Mouse (Mus musculus) midbrain, postnatal 0 days (tissue): ENCODE measurements around the gene Rere. TPM values are rescaled to one million over a fixed set of nuclear protein-coding genes. Genes with fewer than 3 reads are reported as not detected.

Source experiments
- ATAC-seq: fragments of 200-750 bp; cut with Nextera tagmentation; 2 replicates; pipeline ENCODE4 v1.8.0; 2017; ENCODE audit warnings: moderate number of reproducible peaks, mild to moderate bottlenecking, moderate TSS enrichment, moderate library complexity; ENCODE audit not compliant: low FRiP score
- DNase-seq: peaks from one replicate; pipeline ENCODE4 v3.0.0-alpha.2; 2015; ENCODE audit warnings: low spot score
- H3K27ac ChIP-seq: fragments of 300-500 bp; sonication (generic); 2 replicates; pipeline ENCODE4 v1.5.1; 2014; ENCODE audit warnings: low read depth, mild to moderate bottlenecking, low read length, mixed read lengths
- H3K27me3 ChIP-seq: fragments of 300-500 bp; sonication (generic); 2 replicates; pipeline ENCODE4 v1.6.1; 2014; ENCODE audit warnings: low read length, control low read depth, mixed read lengths; ENCODE audit not compliant: insufficient read depth
- H3K36me3 ChIP-seq: fragments of 300-500 bp; sonication (generic); 2 replicates; pipeline ENCODE4 v1.6.1; 2014; ENCODE audit warnings: low read length, control low read depth, mixed read lengths; ENCODE audit not compliant: insufficient read depth
- H3K4me1 ChIP-seq: fragments of 300-500 bp; sonication (generic); 2 replicates; pipeline ENCODE4 v1.6.1; 2014; ENCODE audit warnings: mild to moderate bottlenecking, control low read depth, antibody characterized with exemption, low read length, mixed read lengths; ENCODE audit not compliant: insufficient read depth
- H3K4me2 ChIP-seq: fragments of 300-500 bp; sonication (generic); 2 replicates; pipeline ENCODE4 v1.6.1; 2014; ENCODE audit warnings: low read depth, mild to moderate bottlenecking, low read length, mixed read lengths; ENCODE audit not compliant: poor library complexity, severe bottlenecking
- H3K4me3 ChIP-seq: fragments of 300-500 bp; sonication (generic); 2 replicates; pipeline ENCODE4 v1.5.1; 2014; ENCODE audit warnings: low read depth, mild to moderate bottlenecking, low read length, moderate library complexity
- H3K9ac ChIP-seq: fragments of 300-500 bp; sonication (generic); replicated peaks from 2 replicates; pipeline ENCODE4 v1.6.1; 2014; ENCODE audit warnings: mild to moderate bottlenecking, low read length, moderate library complexity, mixed read lengths; ENCODE audit not compliant: poor library complexity, severe bottlenecking
- H3K9me3 ChIP-seq: fragments of 300-500 bp; sonication (generic); 2 replicates; pipeline ENCODE4 v1.6.1; 2016; ENCODE audit warnings: low read length, control low read depth
- CTCF ChIP-seq: IDR thresholded peaks from 2 replicates; pipeline ENCODE4 v1.5.1; 2016; ENCODE audit warnings: antibody characterized with exemption, mild to moderate bottlenecking
- WGBS: fragments of 180-500 bp; shearing (Covaris S2); extraction: QIAGEN DNeasy Blood & Tissue Kit; methylation state at CpG from one replicate; pipeline ENCODE4 v1.1.7; 2014; 5-methylcytosine and 5-hydroxymethylcytosine counted together
- polyA plus RNA-seq: library from polyadenylated mRNA; unstranded; fragments of >200 nt; fragmentation: Nextera tagmentation; extraction: Ambion mirVana; gene quantifications from 2 replicates; pipeline ENCODE4 v1.2.1, GENCODE M21; 2015
- total RNA-seq: library from RNA; depleted of rRNA; stranded (reverse); fragments of >200 nt; gene quantifications from 2 replicates; pipeline ENCODE4 v1.2.3, GENCODE M21; 2014

Gene Rere
- total and polyA plus RNA-seq, 2 experiments from 2014 or later: 22.7 to 36.8 TPM

DNA sequence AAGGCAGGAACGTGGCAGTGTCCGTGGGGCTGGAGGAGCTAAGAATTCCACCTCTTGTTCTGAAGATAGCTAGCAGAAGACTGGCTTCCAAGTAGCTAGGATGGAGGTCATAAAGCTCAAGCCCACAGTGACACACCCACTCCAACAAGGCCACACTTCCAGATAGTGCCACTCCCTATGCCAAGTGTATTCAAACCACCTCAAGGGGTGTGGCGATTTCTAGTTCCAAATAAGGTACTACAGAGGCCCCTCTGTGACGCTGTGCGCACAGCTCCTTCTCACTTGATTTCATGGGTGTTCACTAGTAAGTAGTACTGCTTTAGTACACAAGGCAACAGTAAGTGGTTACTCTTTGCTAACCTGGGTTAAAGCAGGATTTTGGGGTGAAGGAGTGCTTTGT is 237.4 kb downstream of the Rere start:
- Histone ChIP-seq H3K4me2 (no peak overlapping the region), H3K27me3 (no peaks in the 10 kb centered on the region), H3K36me3 (no peaks in the 10 kb centered on the region; the same call in 1 of the 2 replicates), H3K4me1 (no peaks in the 10 kb centered on the region), H3K4me3 (no peak overlapping the region), H3K9ac (no peak overlapping the region), H3K27ac (no peak overlapping the region), H3K9me3 (no peaks in the 10 kb centered on the region)
- ATAC-seq (no peak), DNase-seq (no peak)
- no peak for TF ChIP-seq CTCF
- WGBS: 98% methylated on average over 5 of the region's 5 CpGs

DNA sequence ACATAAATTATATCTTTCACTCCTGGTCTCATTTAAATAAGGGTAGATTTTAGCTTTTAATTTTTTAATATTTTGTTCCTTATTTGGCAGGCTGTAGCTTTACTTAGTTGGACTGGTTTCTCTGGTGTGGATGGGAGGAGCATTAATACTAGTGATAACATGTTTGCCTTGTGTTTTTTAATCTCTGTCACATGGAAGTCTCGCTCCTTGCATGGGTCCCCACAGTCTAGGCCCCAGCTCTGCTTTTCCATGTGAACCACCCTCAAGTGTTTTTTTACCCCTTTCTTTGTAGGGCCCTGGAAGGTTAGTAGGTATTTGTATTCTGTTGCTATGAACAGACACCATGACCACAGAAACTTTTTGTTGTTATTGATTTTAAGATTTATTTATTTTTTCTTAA is 238.6 kb downstream of the Rere start:
- H3K36me3 ChIP-seq: no peaks in the 10 kb centered on the region; the same call in 1 of the 2 replicates
- no peaks in the 10 kb centered on the region for H3K27me3 ChIP-seq
- DNase-seq: no peak
- no peak for ATAC-seq
- H3K4me3 ChIP-seq: no peak overlapping the region
- no peak overlapping the region for H3K4me2 ChIP-seq
- no peak overlapping the region for H3K27ac ChIP-seq
- no peak for TF ChIP-seq CTCF
- no peaks in the 10 kb centered on the region for H3K4me1 ChIP-seq
- 84% methylated on average over 1 of the region's 1 CpGs for WGBS
- no peaks in the 10 kb centered on the region for H3K9me3 ChIP-seq
- no peak overlapping the region for H3K9ac ChIP-seq

DNA sequence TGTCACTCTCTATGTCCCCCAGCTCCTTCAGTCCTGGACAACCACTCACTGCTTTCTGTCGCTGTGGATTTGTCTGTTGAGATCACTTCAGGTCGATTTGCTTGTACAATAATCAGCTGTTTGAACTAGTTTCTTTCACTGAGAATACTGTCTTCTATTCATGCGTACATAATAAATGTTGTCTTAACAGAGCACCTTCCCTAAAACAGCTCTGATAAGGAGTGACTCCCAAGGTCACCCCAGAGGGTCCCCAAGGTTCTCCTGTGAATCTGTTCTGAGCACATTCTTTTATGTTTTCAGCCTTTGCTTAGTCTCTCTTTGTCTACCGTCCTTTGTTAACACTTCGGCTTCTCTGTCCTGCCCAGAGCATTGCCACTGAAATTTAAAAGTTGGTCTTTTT is 241.0 kb downstream of the Rere start:
- H3K27me3 ChIP-seq: no peaks in the 10 kb centered on the region
- no peaks in the 10 kb centered on the region for H3K9me3 ChIP-seq

DNA sequence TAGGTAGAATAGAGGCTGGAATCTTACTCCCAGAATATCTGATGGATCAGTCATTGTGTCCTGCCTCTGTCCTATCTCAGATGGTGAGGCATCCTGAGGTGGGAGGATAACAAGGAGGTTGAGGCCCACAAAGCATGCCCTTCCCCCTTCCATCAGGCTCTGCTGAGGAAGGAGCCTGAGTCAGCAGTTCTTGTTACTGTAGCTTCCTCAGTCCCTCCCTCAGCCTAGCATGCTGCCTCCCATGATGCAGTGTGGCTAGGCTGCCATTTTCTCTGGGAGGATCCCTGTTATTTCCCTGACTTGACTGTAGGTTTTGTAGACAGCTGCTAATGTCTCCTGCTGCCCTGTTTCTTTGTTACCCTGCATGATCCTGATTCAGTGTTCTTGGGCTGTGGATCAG is 241.9 kb downstream of the Rere start:
- Histone ChIP-seq H3K27me3 (no peaks in the 10 kb centered on the region), H3K27ac (0 out of 2 replicates have a peak overlapping the region, but pooled peaks have one; percentile 14), H3K9ac (no peak overlapping the region), H3K9me3 (no peaks in the 10 kb centered on the region), H3K4me2 (no peak overlapping the region), H3K4me1 (no peaks in the 10 kb centered on the region), H3K4me3 (no peak overlapping the region), H3K36me3 (no peaks in the 10 kb centered on the region; the same call in 1 of the 2 replicates)
- ATAC-seq: no peak
- DNase-seq: no peak
- TF ChIP-seq CTCF: no peak

More for the DNA sequence above, 241.0 kb downstream of the Rere start:
- Histone ChIP-seq H3K27ac (no peak overlapping the region), H3K4me2 (no peak overlapping the region), H3K36me3 (no peaks in the 10 kb centered on the region; the same call in 1 of the 2 replicates), H3K9ac (no peak overlapping the region), H3K4me3 (no peak overlapping the region), H3K4me1 (no peaks in the 10 kb centered on the region)
- ATAC-seq (no peak), DNase-seq (no peak)
- TF ChIP-seq CTCF: no peak
- WGBS: 55% methylated on average over 5 of the region's 5 CpGs

DNA sequence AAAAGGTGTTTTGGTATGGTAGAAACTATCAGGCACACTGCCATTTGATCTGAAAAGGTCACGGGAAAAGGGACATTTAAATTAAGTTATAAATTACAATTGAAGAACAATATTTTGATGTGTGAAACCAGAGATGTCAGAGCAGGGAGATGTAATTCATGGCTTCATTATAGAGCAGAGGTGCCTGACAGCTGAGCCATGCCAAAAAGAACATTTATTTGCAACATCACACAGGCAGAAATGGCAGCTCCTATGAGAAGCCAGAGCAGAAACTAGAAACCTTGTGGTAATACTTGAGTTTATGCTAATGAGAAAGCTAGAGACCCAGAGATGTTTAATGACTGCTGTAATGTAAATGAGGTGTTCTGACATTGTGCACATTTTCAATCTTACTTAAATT is 244.8 kb downstream of the Rere start:
- H3K9ac ChIP-seq: no peak overlapping the region
- TF ChIP-seq CTCF: no peak
- no peak for DNase-seq
- H3K9me3 ChIP-seq: no peaks in the 10 kb centered on the region
- H3K4me1 ChIP-seq: no peaks in the 10 kb centered on the region
- H3K4me3 ChIP-seq: no peak overlapping the region
- H3K27ac ChIP-seq: no peak overlapping the region
- no peaks in the 10 kb centered on the region for H3K27me3 ChIP-seq
- ATAC-seq: no peak
- no peak overlapping the region for H3K4me2 ChIP-seq
- 76% methylated on average over 1 of the region's 1 CpGs for WGBS
- H3K36me3 ChIP-seq: peaks cover 6% of the 10 kb centered on the region; the same call in 1 of the 2 replicates

DNA sequence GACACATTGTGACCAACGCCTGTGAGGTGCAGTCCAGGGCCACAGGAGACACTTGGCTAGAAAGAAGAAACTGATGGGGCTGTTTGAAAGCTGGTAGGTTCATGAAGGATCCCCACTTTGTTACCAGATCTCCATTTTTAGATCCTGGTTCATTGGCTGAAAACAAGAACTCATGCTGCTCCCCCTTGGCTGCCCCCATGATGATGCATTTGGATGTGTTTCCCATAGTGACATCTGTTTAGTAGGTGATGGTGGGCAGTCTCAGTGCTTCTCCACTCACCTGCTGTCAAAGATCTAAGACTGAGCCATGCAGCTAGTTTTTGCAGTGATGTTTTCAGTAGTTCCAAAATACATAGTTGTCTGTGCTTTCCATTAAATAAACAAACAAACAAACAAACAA is 247.0 kb downstream of the Rere start:
- WGBS: 95% methylated on average over 1 of the region's 1 CpGs
- no peak overlapping the region for H3K4me2 ChIP-seq
- no peaks in the 10 kb centered on the region for H3K4me1 ChIP-seq
- no peaks in the 10 kb centered on the region for H3K9me3 ChIP-seq
- H3K27me3 ChIP-seq: no peaks in the 10 kb centered on the region
- ATAC-seq (no peak), DNase-seq (no peak)
- peaks cover 6% of the 10 kb centered on the region; the same call in 1 of the 2 replicates for H3K36me3 ChIP-seq
- no peak overlapping the region for H3K9ac ChIP-seq
- TF ChIP-seq CTCF: no peak
- H3K27ac ChIP-seq: no peak overlapping the region
- H3K4me3 ChIP-seq: no peak overlapping the region
